Mouse (Mus musculus) thymus, postnatal 4 days (tissue): ENCODE results near the gene Zmym6.

Experiments used
- DNase-seq: peaks from one replicate; pipeline ENCODE4 v3.0.0; 2021

Gene Zmym6

GRCm38 (mm10) chr4:127125834-127126463 is 48.8 kb downstream of the Zmym6 start:
- peak; percentile 95 for DNase-seq

GRCm38 (mm10) chr4:127134687-127135086 is 57.5 kb downstream of the Zmym6 start:
- no peak for DNase-seq

- no peak for DNase-seq
Observed at GRCm38 (mm10) chr4:127137591-127137990, 60.4 kb downstream of the Zmym6 start.

- no peak for DNase-seq
Observed at GRCm38 (mm10) chr4:127138486-127138885, 61.3 kb downstream of the Zmym6 start.

- DNase-seq: no peak
Observed at GRCm38 (mm10) chr4:127150031-127150430, 72.8 kb downstream of the Zmym6 start.

GRCm38 (mm10) chr4:127153345-127153744 is 76.2 kb downstream of the Zmym6 start:
- DNase-seq: no peak

- DNase-seq: peak; percentile 32
Observed at GRCm38 (mm10) chr4:127155757-127156156, 78.6 kb downstream of the Zmym6 start.

- DNase-seq: no peak
Observed at GRCm38 (mm10) chr4:127157746-127158145, 80.6 kb downstream of the Zmym6 start.

- no peak for DNase-seq
Observed at GRCm38 (mm10) chr4:127163926-127164325, 86.7 kb downstream of the Zmym6 start.

GRCm38 (mm10) chr4:127167096-127167495 is 89.9 kb downstream of the Zmym6 start:
- DNase-seq: no peak

- DNase-seq: no peak
Observed at GRCm38 (mm10) chr4:127167731-127168130, 90.5 kb downstream of the Zmym6 start.

- DNase-seq: peak; percentile 41
Observed at GRCm38 (mm10) chr4:127168211-127168913, 91.2 kb downstream of the Zmym6 start.

- peak; percentile 42 for DNase-seq
Observed at GRCm38 (mm10) chr4:127168914-127169345, 91.7 kb downstream of the Zmym6 start, which contains the start of gene Dlgap3. Gene Dlgap3 (plus strand): TSS chr4:127169204.

- DNase-seq: no peak
Observed at GRCm38 (mm10) chr4:127169346-127170221, 92.4 kb downstream of the Zmym6 start.

GRCm38 (mm10) chr4:127170866-127171265 is 93.7 kb downstream of the Zmym6 start:
- no peak for DNase-seq

- DNase-seq: no peak
Observed at GRCm38 (mm10) chr4:127171341-127171905, 94.2 kb downstream of the Zmym6 start.

- DNase-seq: no peak
Observed at GRCm38 (mm10) chr4:127172119-127172518, 94.9 kb downstream of the Zmym6 start.

GRCm38 (mm10) chr4:127172614-127173013 is 95.4 kb downstream of the Zmym6 start:
- no peak for DNase-seq

- peak; percentile 70 for DNase-seq
Observed at GRCm38 (mm10) chr4:127173461-127173860, 96.3 kb downstream of the Zmym6 start.
